Comparison of ENCODE assay signal across 9 mouse cellular contexts in genomic region chr6:48745959-48746889, GRCm38 (mm10). TPM values are rescaled to one million over a fixed set of nuclear protein-coding genes. Genes with fewer than 3 reads are reported as not detected.
DNase-seq lines count a peak whose midpoint lies in the region; ATAC-seq and TF ChIP-seq lines count a peak whose summit lies in the region.
"Had no signal": no experiment of that assay in that cellular context is flagged by ENCODE, and none has a peak within 500 bp of the region (broad histone marks: within the 10 kb centered on the region; RNA-seq: fewer than 3 reads in every experiment).

Gene Gimap5, plus strand, starts transcription at chr6:48746197.

- peak; percentile 85 for DNase-seq in midbrain, embryonic 11.5 days (ENCODE audit: low spot score, missing footprints)
- DNase-seq in midbrain, embryonic 10.5 days (ENCODE audit: low spot score) = no peak
- peak; percentile 76 for DNase-seq in heart, adult 8-10 months (ENCODE audit: low spot score)
- peak; percentile 87 for DNase-seq in kidney, adult 2 months
- DNase-seq in spleen, postnatal 10 days (ENCODE audit: low spot score in 2 of 2) = peak; percentile 49 to 66
- no peak for DNase-seq in left cerebral cortex, postnatal 36 days (ENCODE audit: low spot score in 2 of 2)

- TF ChIP-seq CTCF in bone marrow, adult 2 months (IDR thresholded peaks at IDR 0.05; ENCODE audit: control insufficient read depth, insufficient read depth, low read length) = 0 out of 2 replicates have a peak, but pooled peaks have one; percentile 10
- TF ChIP-seq CTCF in kidney, adult 2 months (conservative IDR thresholded peaks at IDR 0.05; ENCODE audit: insufficient read depth, insufficient read length, low read depth, low read length) = peak; percentile 72

- no peak for ATAC-seq in midbrain, embryonic 11.5 days (ENCODE audit: low FRiP score)
- peak; percentile 70 for ATAC-seq in lung, embryonic 16.5 days (ENCODE audit: low read depth)

- H3K9ac ChIP-seq in midbrain, embryonic 11.5 days (ENCODE audit: low read length) = no peak within 1 kb of the TSS
- H3K9ac ChIP-seq in lung, embryonic 16.5 days (ENCODE audit: low read length) = peak within 1 kb of the TSS; percentile 46
- H3K9ac ChIP-seq: neural tube, embryonic 12.5 days had no signal

- 49% methylated on average over 16 of the region's 16 CpGs for WGBS in midbrain, embryonic 11.5 days
- WGBS in midbrain, embryonic 10.5 days = 49% methylated on average over 16 of the region's 16 CpGs
- 2% methylated on average over 16 of the region's 16 CpGs for WGBS in bone marrow, adult 2 months
- WGBS in kidney, adult 2 months = 39% methylated on average over 16 of the region's 16 CpGs
- 36% methylated on average over 16 of the region's 16 CpGs for WGBS in lung, embryonic 16.5 days

- H3K36me3 ChIP-seq in midbrain, embryonic 11.5 days (ENCODE audit: control insufficient read depth, insufficient read depth, low read length) = no peaks in the 10 kb centered on the region
- no peaks in the 10 kb centered on the region for H3K36me3 ChIP-seq in midbrain, embryonic 10.5 days
- no peaks in the 10 kb centered on the region for H3K36me3 ChIP-seq in kidney, adult 2 months (ENCODE audit: control insufficient read depth, insufficient read depth, low read length)
- H3K36me3 ChIP-seq in lung, embryonic 16.5 days (ENCODE audit: control insufficient read depth, insufficient read depth, low read length) = no peaks in the 10 kb centered on the region
- H3K36me3 ChIP-seq: neural tube, embryonic 12.5 days had no signal

- TF ChIP-seq POLR2A in bone marrow, adult 2 months (IDR thresholded peaks at IDR 0.05; ENCODE audit: borderline replicate concordance, control insufficient read depth, low read depth, low read length) = no peak; the same call in 1 of the 2 replicates
- TF ChIP-seq POLR2A in kidney, adult 2 months (IDR thresholded peaks at IDR 0.05; ENCODE audit: low read depth, low read length) = peak; percentile 34

- peaks cover 13% of the 10 kb centered on the region for H3K27me3 ChIP-seq in midbrain, embryonic 11.5 days (ENCODE audit: control insufficient read depth, insufficient read depth, low read length)
- peaks cover 42% of the 10 kb centered on the region for H3K27me3 ChIP-seq in midbrain, embryonic 10.5 days (ENCODE audit: low read depth, poor library complexity, severe bottlenecking)
- H3K27me3 ChIP-seq in kidney, adult 2 months (replicated peaks; ENCODE audit: control insufficient read depth, insufficient read depth, low read length) = no peaks in the 10 kb centered on the region
- peaks cover 18% of the 10 kb centered on the region for H3K27me3 ChIP-seq in lung, embryonic 16.5 days (ENCODE audit: control insufficient read depth, insufficient read depth, low read depth, low read length)

- H3K27ac ChIP-seq in midbrain, embryonic 11.5 days (ENCODE audit: low read depth, low read length) = no peak within 1 kb of the TSS
- no peak within 1 kb of the TSS for H3K27ac ChIP-seq in midbrain, embryonic 10.5 days (replicated peaks)
- peak within 1 kb of the TSS; percentile 91 for H3K27ac ChIP-seq in bone marrow, adult 2 months (ENCODE audit: control insufficient read depth, insufficient read depth, low read depth, low read length, poor library complexity)
- peak within 1 kb of the TSS; percentile 87 for H3K27ac ChIP-seq in kidney, adult 2 months (ENCODE audit: insufficient read depth, low read depth, low read length)
- H3K27ac ChIP-seq in lung, embryonic 16.5 days (ENCODE audit: low read length) = peak within 1 kb of the TSS; percentile 78
- H3K27ac ChIP-seq: neural tube, embryonic 12.5 days had no signal

- H3K4me2 ChIP-seq in midbrain, embryonic 11.5 days = no peak within 1 kb of the TSS
- peak within 1 kb of the TSS; percentile 39 for H3K4me2 ChIP-seq in lung, embryonic 16.5 days (ENCODE audit: low read depth, low read length)
- H3K4me2 ChIP-seq: neural tube, embryonic 12.5 days had no signal

- no peaks in the 10 kb centered on the region for H3K4me1 ChIP-seq in midbrain, embryonic 11.5 days (ENCODE audit: control insufficient read depth, insufficient read depth, low read length)
- H3K4me1 ChIP-seq in midbrain, embryonic 10.5 days = peaks cover 19% of the 10 kb centered on the region
- peaks cover 3% of the 10 kb centered on the region for H3K4me1 ChIP-seq in bone marrow, adult 2 months (ENCODE audit: control insufficient read depth, insufficient read depth, low read length)
- H3K4me1 ChIP-seq in kidney, adult 2 months (ENCODE audit: control insufficient read depth, insufficient read depth, low read length) = peaks cover 6% of the 10 kb centered on the region; the same call in 1 of the 2 replicates
- H3K4me1 ChIP-seq in lung, embryonic 16.5 days (replicated peaks; ENCODE audit: control insufficient read depth, insufficient read depth, low read length) = peaks cover 27% of the 10 kb centered on the region

- H3K4me3 ChIP-seq in midbrain, embryonic 11.5 days (ENCODE audit: low read depth, low read length) = no peak within 1 kb of the TSS
- H3K4me3 ChIP-seq in midbrain, embryonic 10.5 days = no peak within 1 kb of the TSS
- H3K4me3 ChIP-seq in bone marrow, adult 2 months (replicated peaks; ENCODE audit: control insufficient read depth, low read depth, low read length) = peak within 1 kb of the TSS; percentile 67
- peak within 1 kb of the TSS; percentile 50 for H3K4me3 ChIP-seq in kidney, adult 2 months (ENCODE audit: insufficient read depth, low read depth, low read length)
- H3K4me3 ChIP-seq in lung, embryonic 16.5 days (ENCODE audit: low read length) = peak within 1 kb of the TSS; percentile 33
- H3K4me3 ChIP-seq: neural tube, embryonic 12.5 days had no signal

- no peaks in the 10 kb centered on the region for H3K9me3 ChIP-seq in midbrain, embryonic 11.5 days (ENCODE audit: control insufficient read depth, low read length)
- H3K9me3 ChIP-seq in midbrain, embryonic 10.5 days (replicated peaks) = no peaks in the 10 kb centered on the region
- no peaks in the 10 kb centered on the region for H3K9me3 ChIP-seq in lung, embryonic 16.5 days (ENCODE audit: control insufficient read depth, low read length)
- H3K9me3 ChIP-seq: neural tube, embryonic 12.5 days had no signal

- intact Hi-C loops in left cerebral cortex, postnatal 36 days (cut with DNase I) = loop anchor here (2.0 kb wide), 1 partner anchor 25 kb away; the partner anchor contains the start of gene Gimap3

RNA-seq across cellular contexts. Expression of gene Gimap5, which starts in this region (rescaled TPM):
- polyA plus RNA-seq in midbrain, embryonic 11.5 days (2014; fragmentation: Nextera tagmentation; extraction: Ambion mirVana) = 0.62 and 0.83 TPM in 2 replicates
- polyA plus RNA-seq in midbrain, embryonic 10.5 days (2016; fragmentation: Nextera tagmentation; extraction: Ambion mirVana) = 0.96 and 1.0 TPM in 2 replicates
- polyA plus RNA-seq in bone marrow, adult 2 months (2011; ENCODE audit: insufficient read depth, insufficient read length, low replicate concordance, missing spikeins) = 4.7 and 7.9 TPM in 2 replicates
- 1 to 10 TPM; 4.1 to 5.0 (median 4.5) TPM for total RNA-seq in heart, adult 8-10 months (2022)
- polyA plus RNA-seq in kidney, adult 2 months (2012; rRNA removed) = 16.2 and 19.6 TPM in 2 replicates
- polyA plus RNA-seq in lung, embryonic 16.5 days (2015; fragmentation: Nextera tagmentation; extraction: Ambion mirVana) = 22.3 and 22.4 TPM in 2 replicates
- 1 to 10 TPM in 1 of 2 experiments, under 1 TPM in 1; 0.96 to 1.1 TPM for total RNA-seq in left cerebral cortex, postnatal 36 days (2021)

Comparison
In these comparisons a context has a peak if more than half of its experiments do, and no peak if none do; other contexts are left out.
1. Peak in DNase-seq in midbrain, embryonic 11.5 days; RNA of the gene not detected or under 1 TPM.
2. DNase-seq: peak in heart, adult 8-10 months (single experiment), kidney, adult 2 months (single experiment) and spleen, postnatal 10 days (2 of 2); none in midbrain, embryonic 10.5 days (single experiment) and left cerebral cortex, postnatal 36 days (0 of 2).
3. H3K27ac ChIP-seq: peak in bone marrow, adult 2 months (single experiment), kidney, adult 2 months (single experiment) and lung, embryonic 16.5 days (single experiment); none in midbrain, embryonic 11.5 days (single experiment) and midbrain, embryonic 10.5 days (single experiment).
4. H3K4me3 ChIP-seq: peak in bone marrow, adult 2 months (single experiment), kidney, adult 2 months (single experiment) and lung, embryonic 16.5 days (single experiment); none in midbrain, embryonic 11.5 days (single experiment) and midbrain, embryonic 10.5 days (single experiment).